ENCODE assay signal across 8 mouse cellular contexts in the genomic region with DNA sequence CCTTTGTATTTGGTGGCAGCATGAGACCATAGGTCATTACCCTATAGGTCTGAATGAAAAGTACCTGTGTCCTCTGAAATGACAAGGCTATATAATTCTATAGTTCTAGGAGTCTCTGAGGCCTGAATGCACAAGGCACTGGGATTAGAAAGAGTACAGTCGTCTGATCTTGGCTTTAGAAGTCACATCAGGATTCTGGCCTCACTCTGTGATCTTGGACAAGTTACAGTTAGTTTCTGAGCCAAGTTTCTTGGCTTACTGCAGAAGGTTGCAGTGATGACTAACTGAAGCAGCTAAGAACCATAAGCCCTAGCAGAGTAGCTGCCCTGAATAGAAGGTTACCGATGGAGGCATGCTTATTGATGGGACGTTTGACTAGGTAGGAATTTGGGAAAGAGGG. TPM values are rescaled to one million over a fixed set of nuclear protein-coding genes. Genes with fewer than 3 reads are reported as not detected.
DNase-seq lines count a peak whose midpoint lies in the region; ATAC-seq lines count a peak whose summit lies in the region.

No protein-coding gene starts in this region.

- intact Hi-C loops in heart, postnatal 25 days (cut with DNase I), result loop anchor here (5.0 kb wide), 1 partner anchor 221 kb away; no protein-coding TSS in a partner anchor
- intact Hi-C loops in heart, postnatal 10 days (cut with DNase I), result loop anchor here (2.0 kb wide), 1 partner anchor 83 kb away; no protein-coding TSS in a partner anchor

- no peaks in the 10 kb centered on the region for H3K9me3 ChIP-seq in liver, embryonic 11.5 days (ENCODE audit: control insufficient read depth, low read length)
- H3K9me3 ChIP-seq in stomach, embryonic 16.5 days (replicated peaks; ENCODE audit: control insufficient read depth, low read length), result no peaks in the 10 kb centered on the region

- H3K27ac ChIP-seq in liver, embryonic 11.5 days (ENCODE audit: low read depth, low read length), result peak overlapping the region; percentile 97
- peak overlapping the region; percentile 54 for H3K27ac ChIP-seq in stomach, embryonic 16.5 days (ENCODE audit: low read length)

- WGBS in liver, embryonic 11.5 days, result 31% methylated on average over 3 of the region's 3 CpGs
- WGBS in stomach, embryonic 16.5 days, result 31% methylated on average over 3 of the region's 3 CpGs

- peaks cover 27% of the 10 kb centered on the region for H3K4me1 ChIP-seq in liver, embryonic 11.5 days (replicated peaks; ENCODE audit: control insufficient read depth, insufficient read depth, low read length)
- peaks cover 18% of the 10 kb centered on the region for H3K4me1 ChIP-seq in stomach, embryonic 16.5 days (ENCODE audit: control insufficient read depth, insufficient read depth, low read length)

- H3K27me3 ChIP-seq in liver, embryonic 11.5 days (replicated peaks; ENCODE audit: control insufficient read depth, insufficient read depth, low read length), result no peaks in the 10 kb centered on the region
- no peaks in the 10 kb centered on the region for H3K27me3 ChIP-seq in stomach, embryonic 16.5 days (ENCODE audit: control insufficient read depth, insufficient read depth, low read length)

- H3K4me2 ChIP-seq in liver, embryonic 11.5 days, result peak overlapping the region; percentile 82
- peak overlapping the region; percentile 86 for H3K4me2 ChIP-seq in stomach, embryonic 16.5 days (ENCODE audit: low read depth, low read length)

- DNase-seq in heart, adult 18-20 months, result peak; percentile 66 to 67
- no peak for DNase-seq in heart, postnatal 25 days (ENCODE audit: low spot score)
- peak; percentile 63 for DNase-seq in brain, adult 2 months (ENCODE audit: low read depth, low spot score)
- DNase-seq in heart, postnatal 10 days, result peak; percentile 52 to 57
- DNase-seq in liver, embryonic 11.5 days (ENCODE audit: low spot score), result no peak
- no peak for DNase-seq in spleen, postnatal 14 days (ENCODE audit: low spot score in 2 of 2)

- H3K9ac ChIP-seq in liver, embryonic 11.5 days (ENCODE audit: low read depth, low read length), result peak overlapping the region; percentile 91
- H3K9ac ChIP-seq in stomach, embryonic 16.5 days (ENCODE audit: low read length), result no peak overlapping the region; the same call in 1 of the 2 replicates

- no peak for ATAC-seq in liver, embryonic 11.5 days (replicated peaks; ENCODE audit: low FRiP score)
- no peak for ATAC-seq in stomach, embryonic 16.5 days (ENCODE audit: insufficient read depth, low FRiP score)
- ATAC-seq in monocyte, adult 5-6 weeks (replicated peaks; ENCODE audit: insufficient number of reproducible peaks, low FRiP score, low TSS enrichment, poor library complexity, severe bottlenecking), result no peak

- peaks cover 3% of the 10 kb centered on the region; the same call in 1 of the 2 replicates for H3K36me3 ChIP-seq in liver, embryonic 11.5 days (ENCODE audit: control insufficient read depth, insufficient read depth, low read length)
- no peaks in the 10 kb centered on the region for H3K36me3 ChIP-seq in stomach, embryonic 16.5 days (ENCODE audit: control insufficient read depth, insufficient read depth, low read length)

- peak overlapping the region; percentile 63 for H3K4me3 ChIP-seq in liver, embryonic 11.5 days (ENCODE audit: low read depth, low read length)
- H3K4me3 ChIP-seq in stomach, embryonic 16.5 days (replicated peaks; ENCODE audit: low read length), result peak overlapping the region; percentile 76

RNA-seq across cellular contexts. Expression of a gene that starts 1.8 kb away (rescaled TPM):
- 10 to 100 TPM in 1 of 2 experiments, 1 to 10 TPM in 1; 9.1 to 10.9 TPM for total RNA-seq in heart, adult 18-20 months (2021)
- total RNA-seq in heart, postnatal 25 days (2021), result 10 to 100 TPM; 13.7 to 16.5 TPM
- total RNA-seq in heart, postnatal 10 days (2021), result 10 to 100 TPM; 58.1 to 62.3 TPM
- 30.1 and 33.6 TPM in 2 replicates for polyA plus RNA-seq in liver, embryonic 11.5 days (2014; fragmentation: Nextera tagmentation; extraction: Ambion mirVana)
- polyA plus RNA-seq in stomach, embryonic 16.5 days (2015; fragmentation: Nextera tagmentation; extraction: Ambion mirVana), result 24.3 and 24.7 TPM in 2 replicates
- total RNA-seq in monocyte, adult 5-6 weeks (2017), result 48.1 to 63.6 TPM (median 48.4 TPM) in 3 replicates

RNA-seq across cellular contexts. Expression of a gene that starts 2.0 kb away (rescaled TPM):
- under 1 TPM; 0.21 to 0.89 TPM for total RNA-seq in heart, adult 18-20 months (2021)
- under 1 TPM; 0.31 to 0.36 TPM for total RNA-seq in heart, postnatal 25 days (2021)
- 1 to 10 TPM; 2.2 to 3.0 TPM for total RNA-seq in heart, postnatal 10 days (2021)
- 21.2 and 21.9 TPM in 2 replicates for polyA plus RNA-seq in liver, embryonic 11.5 days (2014; fragmentation: Nextera tagmentation; extraction: Ambion mirVana)
- polyA plus RNA-seq in stomach, embryonic 16.5 days (2015; fragmentation: Nextera tagmentation; extraction: Ambion mirVana), result 9.2 and 10.6 TPM in 2 replicates
- total RNA-seq in monocyte, adult 5-6 weeks (2017), result 1.2 to 3.6 TPM (median 2.6 TPM) in 3 replicates

Comparison
In these comparisons a context has a peak if more than half of its experiments do, and no peak if none do; other contexts are left out.
1. DNase-seq: peak in heart, adult 18-20 months (2 of 2), brain, adult 2 months (single experiment) and heart, postnatal 10 days (2 of 2); none in heart, postnatal 25 days (single experiment), liver, embryonic 11.5 days (single experiment) and spleen, postnatal 14 days (0 of 2).